Mouse (Mus musculus): ENCODE results near the gene Cbfa2t3.

DNA sequence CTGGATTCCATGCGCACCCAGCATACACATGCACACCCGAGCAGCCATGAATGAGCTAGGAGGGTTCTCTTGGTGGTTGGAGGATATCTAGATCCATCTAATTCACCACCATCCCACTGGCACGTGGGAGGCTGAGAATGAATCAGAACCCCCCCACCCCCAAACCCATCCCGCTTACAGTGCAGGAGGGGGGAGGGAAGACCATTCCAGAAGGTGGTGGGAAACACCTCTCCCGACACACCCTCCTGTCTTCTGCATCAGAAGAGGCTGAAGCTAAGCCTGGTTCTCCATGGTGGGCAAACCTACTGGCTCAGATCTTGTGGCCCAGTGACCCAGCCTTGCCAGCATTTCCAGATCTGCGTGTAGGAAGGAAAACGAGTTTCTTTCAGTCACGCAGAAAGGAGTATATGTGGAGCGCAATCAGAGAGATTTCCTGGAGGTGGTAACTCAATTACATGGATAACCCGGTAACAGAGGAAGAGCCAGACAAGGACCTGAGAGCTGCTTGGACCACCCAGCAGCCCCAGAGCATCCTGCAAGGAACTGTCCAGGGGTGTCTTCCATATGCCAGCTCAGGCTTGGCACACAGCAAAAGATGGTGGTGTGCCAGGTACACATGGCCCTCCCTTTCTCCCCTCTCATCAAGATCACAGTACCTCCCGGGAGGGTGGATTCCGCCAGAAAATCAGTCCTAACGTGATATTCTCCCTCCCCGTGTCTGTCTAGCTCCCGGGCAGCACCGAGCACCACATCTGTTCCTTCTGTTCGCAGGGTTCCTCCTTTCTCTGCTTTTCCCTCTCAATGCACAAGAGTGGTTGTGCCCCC lies 23.1 kb downstream of the Cbfa2t3 start:
- TF ChIP-seq CTCF (IDR thresholded peaks at IDR 0.05) (no peak), POLR2A (IDR thresholded peaks at IDR 0.05; ENCODE audit: insufficient read depth, low read depth, low read length) (no peak; the same call in 1 of the 2 replicates), EP300 (IDR thresholded peaks at IDR 0.05; ENCODE audit: insufficient read depth, low read depth, low read length) (no peak)
